Mouse (Mus musculus) 416B (cell line): ENCODE measurements around the gene Frmd6.

Experiments
- DNase-seq: peaks from one replicate; pipeline ENCODE4 v3.0.0; 2011; ENCODE audit warnings: low read depth

Gene Frmd6

GRCm38 (mm10) chr12:70809957-70810356, 15.4 kb upstream of the Frmd6 start:
- DNase-seq = no peak

- DNase-seq = no peak
Observed at GRCm38 (mm10) chr12:70811772-70812171, 13.5 kb upstream of the Frmd6 start.

GRCm38 (mm10) chr12:70812176-70812575, 13.1 kb upstream of the Frmd6 start:
- DNase-seq = no peak

- DNase-seq = no peak
Observed at GRCm38 (mm10) chr12:70812822-70813465, 12.4 kb upstream of the Frmd6 start.

- no peak for DNase-seq
Observed at GRCm38 (mm10) chr12:70816731-70817130, 8.6 kb upstream of the Frmd6 start.

GRCm38 (mm10) chr12:70824017-70824416, 1.3 kb upstream of the Frmd6 start:
- DNase-seq = no peak

GRCm38 (mm10) chr12:70825651-70826317, 470 bp downstream of the Frmd6 start:
- peak; percentile 35 for DNase-seq

GRCm38 (mm10) chr12:70826318-70827072, 1.2 kb downstream of the Frmd6 start:
- DNase-seq = peak; percentile 46

- no peak for DNase-seq
Observed at GRCm38 (mm10) chr12:70827187-70827900, 2.0 kb downstream of the Frmd6 start.

- no peak for DNase-seq
Observed at GRCm38 (mm10) chr12:70827901-70828271, 2.6 kb downstream of the Frmd6 start.

- DNase-seq = no peak
Observed at GRCm38 (mm10) chr12:70830982-70831566, 5.8 kb downstream of the Frmd6 start.

GRCm38 (mm10) chr12:70832216-70832998, 7.1 kb downstream of the Frmd6 start:
- no peak for DNase-seq

- no peak for DNase-seq
Observed at GRCm38 (mm10) chr12:70833050-70833449, 7.7 kb downstream of the Frmd6 start.

- DNase-seq = no peak
Observed at GRCm38 (mm10) chr12:70834043-70834442, 8.7 kb downstream of the Frmd6 start.

- DNase-seq = no peak
Observed at GRCm38 (mm10) chr12:70835004-70835403, 9.7 kb downstream of the Frmd6 start.

- DNase-seq = no peak
Observed at GRCm38 (mm10) chr12:70837792-70838321, 12.5 kb downstream of the Frmd6 start.

- peak; percentile 44 for DNase-seq
Observed at GRCm38 (mm10) chr12:70845371-70845770, 20.1 kb downstream of the Frmd6 start.

- no peak for DNase-seq
Observed at GRCm38 (mm10) chr12:70849024-70849423, 23.7 kb downstream of the Frmd6 start.

GRCm38 (mm10) chr12:70849517-70850291, 24.4 kb downstream of the Frmd6 start:
- DNase-seq = no peak

GRCm38 (mm10) chr12:70851342-70851960, 26.1 kb downstream of the Frmd6 start:
- DNase-seq = no peak
